Comparison of ENCODE assay signal across 8 mouse cellular contexts in the genomic region with DNA sequence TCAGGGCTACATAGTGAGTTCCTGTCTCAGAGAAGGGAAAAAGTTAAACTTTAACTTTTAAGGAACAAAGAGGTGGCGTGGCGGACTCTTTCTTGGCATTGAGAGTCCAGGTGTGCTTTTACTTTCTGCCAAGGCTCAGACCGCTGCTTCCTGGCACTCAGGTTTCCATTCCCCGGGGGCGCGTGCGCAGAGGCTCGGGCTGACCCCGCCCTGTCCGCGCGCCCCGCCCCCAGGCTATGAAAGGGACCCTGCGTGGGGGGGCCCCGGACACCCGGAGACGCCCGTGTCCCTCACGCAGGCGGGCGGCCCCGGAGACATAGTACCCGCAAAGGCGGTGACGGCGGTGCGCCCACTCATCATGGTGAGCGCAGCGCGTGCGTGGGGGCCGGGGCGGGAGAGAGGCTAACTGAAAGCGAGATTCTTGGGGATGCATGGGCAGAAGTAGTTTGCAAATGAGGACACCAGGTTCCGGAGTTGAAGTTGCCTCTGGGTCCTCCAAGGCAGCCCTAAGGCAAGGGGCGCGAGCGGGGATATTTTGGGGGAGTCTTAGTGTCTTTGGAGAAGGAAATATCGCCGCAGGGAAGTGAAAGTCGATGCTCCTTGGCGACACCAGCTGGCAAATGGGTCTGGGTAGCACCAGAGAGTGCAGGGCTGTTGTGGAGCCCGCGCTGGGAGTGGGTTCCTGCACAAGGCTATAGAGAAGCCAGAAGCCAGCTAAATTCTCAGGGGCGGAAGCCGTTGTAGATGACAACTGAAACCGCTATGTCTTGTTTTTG. TPM values are rescaled to one million over a fixed set of nuclear protein-coding genes. Genes with fewer than 3 reads are reported as not detected.
DNase-seq lines count a peak whose midpoint lies in the region; ATAC-seq lines count a peak whose summit lies in the region.

Gene Cnp (plus strand): TSS at position 197 of the 776 bp plus-strand sequence.

- peaks cover 12% of the 10 kb centered on the region for H3K27me3 ChIP-seq in hindbrain, embryonic 12.5 days

- DNase-seq in MEL-GATA-1-ER (ENCODE audit: extremely low read depth, low read depth): peak; percentile 33
- peak; percentile 65 for DNase-seq in cerebellum, adult 9-11 months
- DNase-seq in frontal cortex, postnatal 10 days (ENCODE audit: low spot score in 2 of 2): peak; percentile 52 to 62
- DNase-seq in layer of hippocampus, postnatal 10 days (ENCODE audit: low spot score in 2 of 2): peak; percentile 60 to 77
- DNase-seq in lung, postnatal 10 days: peak; percentile 81
- peak; percentile 66 for DNase-seq in ovary, postnatal 14 days (ENCODE audit: low spot score)
- peak; percentile 92 for DNase-seq in thymus, postnatal 25 days

- 2% methylated on average over 47 of the region's 47 CpGs for WGBS in hindbrain, embryonic 12.5 days

- peak within 1 kb of the TSS; percentile 66 for H3K9ac ChIP-seq in hindbrain, embryonic 12.5 days

- no peaks in the 10 kb centered on the region for H3K9me3 ChIP-seq in hindbrain, embryonic 12.5 days (replicated peaks)

- peak within 1 kb of the TSS; percentile 63 for H3K4me3 ChIP-seq in hindbrain, embryonic 12.5 days

- peak within 1 kb of the TSS; percentile 86 for H3K4me2 ChIP-seq in hindbrain, embryonic 12.5 days (replicated peaks)

- H3K4me1 ChIP-seq in hindbrain, embryonic 12.5 days: peaks cover 31% of the 10 kb centered on the region

- peak; percentile 29; the same call in 1 of the 2 replicates for ATAC-seq in hindbrain, embryonic 12.5 days (ENCODE audit: low FRiP score)

- peak within 1 kb of the TSS; percentile 30; the same call in 1 of the 2 replicates for H3K27ac ChIP-seq in hindbrain, embryonic 12.5 days

- H3K36me3 ChIP-seq in hindbrain, embryonic 12.5 days: peaks cover 16% of the 10 kb centered on the region

RNA-seq across cellular contexts. Expression of gene Cnp, which starts in this region (rescaled TPM):
- 29.1 and 29.2 TPM in 2 replicates for polyA plus RNA-seq in hindbrain, embryonic 12.5 days (2016; fragmentation: Nextera tagmentation; extraction: Ambion mirVana)
- 10 to 100 TPM; 88.0 to 92.7 TPM for total RNA-seq in layer of hippocampus, postnatal 10 days (2021)

Comparison
In these comparisons a context has a peak if more than half of its experiments do, and no peak if none do; other contexts are left out.
1. Peak in every context shown above with its lines: DNase-seq, ATAC-seq, H3K4me3 ChIP-seq and H3K27ac ChIP-seq.
2. DNase-seq: peak in every context shown above with its lines; median percentile 92 in thymus, postnatal 25 days; 81 in lung, postnatal 10 days; 68 in layer of hippocampus, postnatal 10 days; 66 in ovary, postnatal 14 days; 65 in cerebellum, adult 9-11 months; 57 in frontal cortex, postnatal 10 days; 33 in MEL-GATA-1-ER.